Mouse (Mus musculus) gastrocnemius, postnatal 10 days (tissue): ENCODE measurements at regions not wholly inside any gene's neighbourhood (a gene's known extent, or its start where the extent isn't known, plus 50 kb on each side); places are given as distances from the start of the nearest gene placed in this dataset.

Experiments used
- DNase-seq: peaks from one replicate; pipeline ENCODE4 v3.0.0; 2021; ENCODE audit warnings: mixed read lengths

GRCm38 (mm10) chr1:152167716-152168115 is 77.8 kb upstream of the 1700025G04Rik start:
- DNase-seq, result no peak

- DNase-seq, result no peak
These were observed 75.6 kb upstream of the 1700025G04Rik start for GRCm38 (mm10) chr1:152165490-152165905.

- no peak for DNase-seq
These were observed 75.0 kb upstream of the 1700025G04Rik start for GRCm38 (mm10) chr1:152164843-152165489.

GRCm38 (mm10) chr1:152164212-152164611 is 74.3 kb upstream of the 1700025G04Rik start:
- no peak for DNase-seq

GRCm38 (mm10) chr1:152152474-152152873 is 62.5 kb upstream of the 1700025G04Rik start:
- DNase-seq, result no peak

- no peak for DNase-seq
These were observed 58.8 kb upstream of the 1700025G04Rik start for GRCm38 (mm10) chr1:152148731-152149130.

- no peak for DNase-seq
These were observed 50.2 kb upstream of the 1700025G04Rik start for GRCm38 (mm10) chr1:152140175-152140574.
